Mouse (Mus musculus): Measurements from ENCODE around the gene C9orf72. TPM values are rescaled to one million over a fixed set of nuclear protein-coding genes. Genes with fewer than 3 reads are reported as not detected.

C9orf72 gene
- polyA plus RNA-seq, 1 experiment from 2014 or later: 53.3 TPM

- H3K4me2 ChIP-seq (ENCODE audit: low read depth, low read length): no peak overlapping the region
- no peak for ATAC-seq (ENCODE audit: low read depth)
- H3K4me3 ChIP-seq (ENCODE audit: low read depth, low read length): no peak overlapping the region
- H3K36me3 ChIP-seq (ENCODE audit: control insufficient read depth, insufficient read depth, low read length): no peaks in the 10 kb centered on the region
- H3K27me3 ChIP-seq (ENCODE audit: control insufficient read depth, insufficient read depth, low read length): no peaks in the 10 kb centered on the region
- 88% methylated on average over 3 of the region's 3 CpGs for WGBS
- H3K4me1 ChIP-seq (ENCODE audit: control insufficient read depth, insufficient read depth, low read length): no peaks in the 10 kb centered on the region
- H3K9ac ChIP-seq (replicated peaks; ENCODE audit: low read depth, low read length): no peak overlapping the region
- H3K9me3 ChIP-seq (ENCODE audit: control insufficient read depth, low read length): no peaks in the 10 kb centered on the region
- H3K27ac ChIP-seq (ENCODE audit: low read depth, low read length): no peak overlapping the region
Observed at GRCm38 (mm10) chr4:35165947-35166346, 60.0 kb downstream of the C9orf72 start.

- WGBS: 95% methylated on average over 2 of the region's 2 CpGs
- ATAC-seq (ENCODE audit: low read depth): no peak
Observed at GRCm38 (mm10) chr4:35165275-35165674, 60.7 kb downstream of the C9orf72 start.

GRCm38 (mm10) chr4:35157815-35158214 lies 68.2 kb downstream of the C9orf72 start:
- Histone ChIP-seq H3K4me2 (ENCODE audit: low read depth, low read length) (peak overlapping the region; percentile 99; the same call in 1 of the 2 replicates), H3K9me3 (ENCODE audit: control insufficient read depth, low read length) (no peaks in the 10 kb centered on the region), H3K27ac (ENCODE audit: low read depth, low read length) (no peak overlapping the region), H3K36me3 (ENCODE audit: control insufficient read depth, insufficient read depth, low read length) (no peaks in the 10 kb centered on the region), H3K27me3 (ENCODE audit: control insufficient read depth, insufficient read depth, low read length) (no peaks in the 10 kb centered on the region), H3K4me3 (ENCODE audit: low read depth, low read length) (no peak overlapping the region), H3K9ac (replicated peaks; ENCODE audit: low read depth, low read length) (no peak overlapping the region), H3K4me1 (ENCODE audit: control insufficient read depth, insufficient read depth, low read length) (peaks cover 11% of the 10 kb centered on the region; the same call in 1 of the 2 replicates)
- ATAC-seq (ENCODE audit: low read depth): no peak
- WGBS: 69% methylated on average over 11 of the region's 11 CpGs

More at GRCm38 (mm10) chr4:35165275-35165674, 60.7 kb downstream of the C9orf72 start:
- no peak overlapping the region for H3K27ac ChIP-seq (ENCODE audit: low read depth, low read length)
- no peaks in the 10 kb centered on the region for H3K9me3 ChIP-seq (ENCODE audit: control insufficient read depth, low read length)
- H3K4me2 ChIP-seq (ENCODE audit: low read depth, low read length): no peak overlapping the region
- no peak overlapping the region for H3K9ac ChIP-seq (replicated peaks; ENCODE audit: low read depth, low read length)
- H3K4me3 ChIP-seq (ENCODE audit: low read depth, low read length): no peak overlapping the region
- H3K27me3 ChIP-seq (ENCODE audit: control insufficient read depth, insufficient read depth, low read length): no peaks in the 10 kb centered on the region
- no peaks in the 10 kb centered on the region for H3K4me1 ChIP-seq (ENCODE audit: control insufficient read depth, insufficient read depth, low read length)
- no peaks in the 10 kb centered on the region for H3K36me3 ChIP-seq (ENCODE audit: control insufficient read depth, insufficient read depth, low read length)

GRCm38 (mm10) chr4:35156751-35157611 lies 69.0 kb downstream of the C9orf72 start, which contains the start of gene Mob3b:
Gene Mob3b (minus strand): TSS chr4:35157484.
- Histone ChIP-seq H3K27ac (ENCODE audit: low read depth, low read length) (no peak within 1 kb of the TSS), H3K36me3 (ENCODE audit: control insufficient read depth, insufficient read depth, low read length) (no peaks in the 10 kb centered on the region), H3K4me3 (ENCODE audit: low read depth, low read length) (peak within 1 kb of the TSS; percentile 53), H3K9me3 (ENCODE audit: control insufficient read depth, low read length) (no peaks in the 10 kb centered on the region), H3K9ac (replicated peaks; ENCODE audit: low read depth, low read length) (peak within 1 kb of the TSS; percentile 66), H3K4me1 (ENCODE audit: control insufficient read depth, insufficient read depth, low read length) (peaks cover 11% of the 10 kb centered on the region; the same call in 1 of the 2 replicates), H3K4me2 (ENCODE audit: low read depth, low read length) (peak within 1 kb of the TSS; percentile 99), H3K27me3 (ENCODE audit: control insufficient read depth, insufficient read depth, low read length) (no peaks in the 10 kb centered on the region)
- peak; percentile 94 for ATAC-seq (ENCODE audit: low read depth)
- under 1% methylated on average over 50 of the region's 50 CpGs for WGBS

- WGBS: under 1% methylated on average over 26 of the region's 26 CpGs
- peak overlapping the region; percentile 99 for H3K4me2 ChIP-seq (ENCODE audit: low read depth, low read length)
- peaks cover 11% of the 10 kb centered on the region; the same call in 1 of the 2 replicates for H3K4me1 ChIP-seq (ENCODE audit: control insufficient read depth, insufficient read depth, low read length)
- H3K9ac ChIP-seq (replicated peaks; ENCODE audit: low read depth, low read length): peak overlapping the region; percentile 32
- no peaks in the 10 kb centered on the region for H3K27me3 ChIP-seq (ENCODE audit: control insufficient read depth, insufficient read depth, low read length)
- ATAC-seq (ENCODE audit: low read depth): peak; percentile 61
- no peaks in the 10 kb centered on the region for H3K36me3 ChIP-seq (ENCODE audit: control insufficient read depth, insufficient read depth, low read length)
- H3K27ac ChIP-seq (ENCODE audit: low read depth, low read length): no peak overlapping the region
- H3K4me3 ChIP-seq (ENCODE audit: low read depth, low read length): peak overlapping the region; percentile 53
- H3K9me3 ChIP-seq (ENCODE audit: control insufficient read depth, low read length): no peaks in the 10 kb centered on the region
Observed at GRCm38 (mm10) chr4:35156149-35156611, 69.8 kb downstream of the C9orf72 start.

- no peaks in the 10 kb centered on the region for H3K27me3 ChIP-seq (ENCODE audit: control insufficient read depth, insufficient read depth, low read length)
- H3K9ac ChIP-seq (replicated peaks; ENCODE audit: low read depth, low read length): peak overlapping the region; percentile 32; the same call in 1 of the 2 replicates
- H3K36me3 ChIP-seq (ENCODE audit: control insufficient read depth, insufficient read depth, low read length): no peaks in the 10 kb centered on the region
- H3K27ac ChIP-seq (ENCODE audit: low read depth, low read length): no peak overlapping the region
- no peaks in the 10 kb centered on the region for H3K9me3 ChIP-seq (ENCODE audit: control insufficient read depth, low read length)
- peak overlapping the region; percentile 53 for H3K4me3 ChIP-seq (ENCODE audit: low read depth, low read length)
- ATAC-seq (ENCODE audit: low read depth): no peak
- 26% methylated on average over 20 of the region's 20 CpGs for WGBS
- peak overlapping the region; percentile 99 for H3K4me2 ChIP-seq (ENCODE audit: low read depth, low read length)
- H3K4me1 ChIP-seq (ENCODE audit: control insufficient read depth, insufficient read depth, low read length): peaks cover 11% of the 10 kb centered on the region; the same call in 1 of the 2 replicates
Observed at GRCm38 (mm10) chr4:35155132-35155922, 70.6 kb downstream of the C9orf72 start.

GRCm38 (mm10) chr4:35154051-35154450 lies 71.9 kb downstream of the C9orf72 start:
- H3K36me3 ChIP-seq (ENCODE audit: control insufficient read depth, insufficient read depth, low read length): no peaks in the 10 kb centered on the region
- no peaks in the 10 kb centered on the region for H3K9me3 ChIP-seq (ENCODE audit: control insufficient read depth, low read length)
- no peak overlapping the region for H3K27ac ChIP-seq (ENCODE audit: low read depth, low read length)
- no peak overlapping the region for H3K9ac ChIP-seq (replicated peaks; ENCODE audit: low read depth, low read length)
- no peak overlapping the region for H3K4me2 ChIP-seq (ENCODE audit: low read depth, low read length)
- no peak for ATAC-seq (ENCODE audit: low read depth)
- WGBS: 13% methylated on average over 3 of the region's 3 CpGs
- H3K4me1 ChIP-seq (ENCODE audit: control insufficient read depth, insufficient read depth, low read length): peaks cover 11% of the 10 kb centered on the region; the same call in 1 of the 2 replicates
- H3K4me3 ChIP-seq (ENCODE audit: low read depth, low read length): no peak overlapping the region
- H3K27me3 ChIP-seq (ENCODE audit: control insufficient read depth, insufficient read depth, low read length): no peaks in the 10 kb centered on the region

GRCm38 (mm10) chr4:35151756-35152155 lies 74.2 kb downstream of the C9orf72 start, which contains the start of gene Ifnk:
Gene Ifnk (plus strand): TSS chr4:35152056.
- H3K9ac ChIP-seq (replicated peaks; ENCODE audit: low read depth, low read length): no peak within 1 kb of the TSS
- no peak within 1 kb of the TSS for H3K27ac ChIP-seq (ENCODE audit: low read depth, low read length)
- H3K4me1 ChIP-seq (ENCODE audit: control insufficient read depth, insufficient read depth, low read length): peaks cover 10% of the 10 kb centered on the region; the same call in 1 of the 2 replicates
- H3K9me3 ChIP-seq (ENCODE audit: control insufficient read depth, low read length): no peaks in the 10 kb centered on the region
- 83% methylated on average over 4 of the region's 4 CpGs for WGBS
- no peak for ATAC-seq (ENCODE audit: low read depth)
- H3K36me3 ChIP-seq (ENCODE audit: control insufficient read depth, insufficient read depth, low read length): no peaks in the 10 kb centered on the region
- no peaks in the 10 kb centered on the region for H3K27me3 ChIP-seq (ENCODE audit: control insufficient read depth, insufficient read depth, low read length)
- no peak within 1 kb of the TSS for H3K4me3 ChIP-seq (ENCODE audit: low read depth, low read length)
- no peak within 1 kb of the TSS for H3K4me2 ChIP-seq (ENCODE audit: low read depth, low read length)

Measured in neural tube, embryonic 14.5 days (tissue).